Mouse (Mus musculus): ENCODE measurements around the gene Plau. TPM values are rescaled to one million over a fixed set of nuclear protein-coding genes. Genes with fewer than 3 reads are reported as not detected.

The Plau gene
- polyA plus RNA-seq, 1 experiment from 2014 or later: 1.7 TPM

DNA sequence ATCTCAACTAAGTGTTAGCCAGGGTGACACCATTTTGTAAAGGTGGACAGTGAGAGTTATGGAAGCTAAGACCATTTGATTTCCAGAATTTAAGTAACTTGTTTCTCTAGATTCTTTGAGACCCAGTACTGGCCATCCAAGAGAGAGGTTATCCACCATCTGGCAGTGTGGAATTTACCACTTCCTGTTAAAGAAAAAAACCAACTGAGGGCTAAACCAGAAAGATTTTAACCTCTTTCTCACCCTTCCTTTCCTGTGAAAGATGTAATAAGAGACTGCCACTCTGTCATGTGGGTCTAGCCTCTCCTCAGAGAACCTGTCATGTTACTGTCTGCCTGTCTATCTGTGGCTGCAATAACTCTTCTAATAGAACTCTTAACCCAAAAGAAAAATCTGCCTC, 26.6 kb upstream of the Plau start:
- ATAC-seq (ENCODE audit: insufficient number of reproducible peaks, insufficient read depth, low FRiP score, low read depth): no peak
- Histone ChIP-seq H3K27ac (replicated peaks in 1 of 2; ENCODE audit: control insufficient read depth in 1 of 2, insufficient read depth in 1 of 2, low read depth in 2 of 2, low read length in 2 of 2) (no peak overlapping the region), H3K27me3 (ENCODE audit: control insufficient read depth, insufficient read depth, low read length) (no peaks in the 10 kb centered on the region), H3K4me1 (ENCODE audit: control insufficient read depth in 2 of 2, insufficient read depth in 2 of 2, low read length in 2 of 2) (peaks cover 14 to 17% of the 10 kb centered on the region in 2 experiments), H3K9me3 (ENCODE audit: control insufficient read depth, low read length) (no peaks in the 10 kb centered on the region), H3K4me2 (ENCODE audit: low read length) (no peak overlapping the region), H3K36me3 (ENCODE audit: control insufficient read depth, insufficient read depth, low read length) (no peaks in the 10 kb centered on the region), H3K4me3 (ENCODE audit: control insufficient read depth in 1 of 2, insufficient read depth in 1 of 2, low read depth in 1 of 2, low read length in 2 of 2) (no peak overlapping the region), H3K9ac (ENCODE audit: low read length) (no peak overlapping the region)

DNA sequence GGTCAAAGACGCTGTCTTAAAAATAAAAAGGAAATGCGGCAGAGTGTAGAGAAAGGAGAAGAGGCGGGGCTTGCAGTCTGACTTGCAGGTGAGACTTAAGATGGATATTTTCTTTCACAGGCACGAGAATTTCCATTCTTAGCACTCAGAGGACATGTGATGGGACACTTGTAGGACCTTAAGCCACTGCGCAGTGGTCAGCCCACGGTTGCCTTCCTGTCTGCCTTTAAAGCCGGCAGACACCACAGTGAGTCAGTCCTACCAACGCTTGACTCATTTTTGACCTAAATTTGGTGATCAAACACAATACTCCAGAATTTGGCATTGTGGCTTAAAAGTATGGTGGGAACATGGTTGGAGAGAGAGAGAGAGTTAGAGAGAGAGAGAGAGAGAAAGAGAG, 25.2 kb upstream of the Plau start:
- Histone ChIP-seq H3K27me3 (ENCODE audit: control insufficient read depth, insufficient read depth, low read length) (no peaks in the 10 kb centered on the region), H3K4me3 (ENCODE audit: control insufficient read depth in 1 of 2, insufficient read depth in 1 of 2, low read depth in 1 of 2, low read length in 2 of 2) (no peak overlapping the region), H3K4me2 (ENCODE audit: low read length) (no peak overlapping the region), H3K9me3 (ENCODE audit: control insufficient read depth, low read length) (no peaks in the 10 kb centered on the region), H3K4me1 (ENCODE audit: control insufficient read depth in 2 of 2, insufficient read depth in 2 of 2, low read length in 2 of 2) (peaks cover 2 to 3% of the 10 kb centered on the region in 2 experiments; a peak in 3 of 4 replicates), H3K27ac (replicated peaks in 1 of 2; ENCODE audit: control insufficient read depth in 1 of 2, insufficient read depth in 1 of 2, low read depth in 2 of 2, low read length in 2 of 2) (no peak overlapping the region), H3K36me3 (ENCODE audit: control insufficient read depth, insufficient read depth, low read length) (no peaks in the 10 kb centered on the region), H3K9ac (ENCODE audit: low read length) (no peak overlapping the region)
- no peak for ATAC-seq (ENCODE audit: insufficient number of reproducible peaks, insufficient read depth, low FRiP score, low read depth)
- 84% methylated on average over 8 of the region's 8 CpGs for WGBS

DNA sequence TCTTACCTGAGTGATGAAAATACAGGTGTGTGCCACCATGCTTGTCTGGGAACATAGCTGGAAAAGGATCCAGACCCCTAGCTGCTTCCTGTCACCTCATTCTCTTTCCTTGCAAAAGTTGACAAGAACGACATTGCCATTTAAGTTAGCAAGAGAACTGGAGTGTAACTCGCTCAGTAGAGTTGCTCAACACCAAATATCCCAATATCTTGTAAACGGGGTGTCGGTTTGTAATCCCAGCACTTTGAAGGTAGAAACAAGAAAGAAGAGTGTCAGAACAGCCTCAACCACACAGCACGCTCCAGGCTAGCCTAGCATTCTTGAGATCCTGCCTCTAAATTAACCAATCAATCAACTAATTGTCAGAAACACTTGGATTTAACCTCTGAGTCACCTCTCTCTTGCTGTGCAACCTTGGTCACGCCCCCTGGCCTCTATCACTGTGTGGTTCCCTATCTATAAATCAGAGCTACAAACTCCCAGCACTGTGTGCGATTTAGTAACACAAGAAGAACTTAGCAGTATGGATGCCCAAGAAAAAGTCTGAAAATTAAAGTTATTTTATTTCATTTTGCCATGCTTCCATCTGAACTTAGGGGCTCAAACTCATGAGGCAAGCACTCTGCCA, 24.6 kb upstream of the Plau start:
- H3K36me3 ChIP-seq (ENCODE audit: control insufficient read depth, insufficient read depth, low read length): no peaks in the 10 kb centered on the region
- no peak overlapping the region for H3K27ac ChIP-seq (replicated peaks in 1 of 2; ENCODE audit: control insufficient read depth in 1 of 2, insufficient read depth in 1 of 2, low read depth in 2 of 2, low read length in 2 of 2)
- ATAC-seq (ENCODE audit: insufficient number of reproducible peaks, insufficient read depth, low FRiP score, low read depth): no peak
- H3K4me3 ChIP-seq (ENCODE audit: control insufficient read depth in 1 of 2, insufficient read depth in 1 of 2, low read depth in 1 of 2, low read length in 2 of 2): no peak overlapping the region
- H3K4me2 ChIP-seq (ENCODE audit: low read length): no peak overlapping the region
- H3K4me1 ChIP-seq (ENCODE audit: control insufficient read depth in 2 of 2, insufficient read depth in 2 of 2, low read length in 2 of 2): no peaks in the 10 kb centered on the region
- WGBS: 75% methylated on average over 7 of the region's 7 CpGs
- peaks cover 2% of the 10 kb centered on the region; the same call in 1 of the 2 replicates for H3K9me3 ChIP-seq (ENCODE audit: control insufficient read depth, low read length)
- no peak overlapping the region for H3K9ac ChIP-seq (ENCODE audit: low read length)
- H3K27me3 ChIP-seq (ENCODE audit: control insufficient read depth, insufficient read depth, low read length): no peaks in the 10 kb centered on the region

DNA sequence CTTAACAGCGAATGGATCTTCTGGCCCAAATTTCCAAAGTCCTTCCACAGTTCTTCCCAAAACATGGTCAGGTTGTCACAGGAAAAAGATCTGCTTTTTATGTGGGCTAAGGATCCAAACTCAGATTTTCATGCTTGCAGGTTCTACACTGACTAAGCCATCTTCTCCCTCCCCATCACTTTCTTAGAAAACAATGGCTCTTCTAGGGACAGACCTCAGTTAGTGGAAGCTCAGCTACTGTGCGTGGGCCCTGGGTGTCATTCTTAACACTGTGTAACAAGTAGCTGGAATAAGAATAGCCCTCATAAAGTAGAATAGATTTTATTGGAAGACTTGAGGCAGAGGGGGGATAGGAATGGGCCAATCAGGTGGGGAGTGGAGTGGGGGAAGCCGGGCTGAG, 21.0 kb upstream of the Plau start:
- no peak for ATAC-seq (ENCODE audit: insufficient number of reproducible peaks, insufficient read depth, low FRiP score, low read depth)
- H3K27ac ChIP-seq (replicated peaks in 1 of 2; ENCODE audit: control insufficient read depth in 1 of 2, insufficient read depth in 1 of 2, low read depth in 2 of 2, low read length in 2 of 2): no peak overlapping the region
- H3K4me2 ChIP-seq (ENCODE audit: low read length): no peak overlapping the region
- no peaks in the 10 kb centered on the region for H3K4me1 ChIP-seq (ENCODE audit: control insufficient read depth in 2 of 2, insufficient read depth in 2 of 2, low read length in 2 of 2)
- H3K9ac ChIP-seq (ENCODE audit: low read length): no peak overlapping the region
- 85% methylated on average over 3 of the region's 3 CpGs for WGBS
- H3K4me3 ChIP-seq (ENCODE audit: control insufficient read depth in 1 of 2, insufficient read depth in 1 of 2, low read depth in 1 of 2, low read length in 2 of 2): no peak overlapping the region
- no peaks in the 10 kb centered on the region for H3K27me3 ChIP-seq (ENCODE audit: control insufficient read depth, insufficient read depth, low read length)
- peaks cover 2% of the 10 kb centered on the region; the same call in 1 of the 2 replicates for H3K9me3 ChIP-seq (ENCODE audit: control insufficient read depth, low read length)
- H3K36me3 ChIP-seq (ENCODE audit: control insufficient read depth, insufficient read depth, low read length): no peaks in the 10 kb centered on the region

DNA sequence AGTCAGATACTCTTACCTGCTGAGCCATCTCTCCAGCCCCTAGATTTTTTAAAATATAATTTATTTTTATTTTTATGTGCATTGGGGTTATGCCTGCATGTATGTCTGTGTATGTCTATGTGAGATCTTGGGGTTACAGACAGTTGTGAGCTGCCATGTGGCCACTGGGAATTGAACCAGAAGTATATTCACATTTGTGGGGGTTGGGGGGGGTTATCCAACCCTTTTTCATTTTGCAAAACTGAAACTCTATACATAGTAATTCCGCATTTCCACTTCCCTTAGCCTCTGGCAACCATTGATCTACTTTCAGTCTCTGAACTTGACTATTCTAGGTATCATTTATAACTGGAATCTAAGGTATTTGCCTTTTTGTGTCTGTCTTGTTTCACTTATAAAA, 11.9 kb upstream of the Plau start:
- no peak overlapping the region for H3K4me2 ChIP-seq (ENCODE audit: low read length)
- H3K9me3 ChIP-seq (ENCODE audit: control insufficient read depth, low read length): no peaks in the 10 kb centered on the region
- no peak overlapping the region for H3K4me3 ChIP-seq (ENCODE audit: control insufficient read depth in 1 of 2, insufficient read depth in 1 of 2, low read depth in 1 of 2, low read length in 2 of 2)
- H3K4me1 ChIP-seq (ENCODE audit: control insufficient read depth in 2 of 2, insufficient read depth in 2 of 2, low read length in 2 of 2): peaks cover 0 to under 1% of the 10 kb centered on the region in 2 experiments; a peak in 1 of 4 replicates
- H3K36me3 ChIP-seq (ENCODE audit: control insufficient read depth, insufficient read depth, low read length): no peaks in the 10 kb centered on the region
- H3K27ac ChIP-seq (replicated peaks in 1 of 2; ENCODE audit: control insufficient read depth in 1 of 2, insufficient read depth in 1 of 2, low read depth in 2 of 2, low read length in 2 of 2): no peak overlapping the region
- no peak overlapping the region for H3K9ac ChIP-seq (ENCODE audit: low read length)
- 63% methylated on average over 1 of the region's 1 CpGs for WGBS
- ATAC-seq (ENCODE audit: insufficient number of reproducible peaks, insufficient read depth, low FRiP score, low read depth): no peak
- H3K27me3 ChIP-seq (ENCODE audit: control insufficient read depth, insufficient read depth, low read length): no peaks in the 10 kb centered on the region

DNA sequence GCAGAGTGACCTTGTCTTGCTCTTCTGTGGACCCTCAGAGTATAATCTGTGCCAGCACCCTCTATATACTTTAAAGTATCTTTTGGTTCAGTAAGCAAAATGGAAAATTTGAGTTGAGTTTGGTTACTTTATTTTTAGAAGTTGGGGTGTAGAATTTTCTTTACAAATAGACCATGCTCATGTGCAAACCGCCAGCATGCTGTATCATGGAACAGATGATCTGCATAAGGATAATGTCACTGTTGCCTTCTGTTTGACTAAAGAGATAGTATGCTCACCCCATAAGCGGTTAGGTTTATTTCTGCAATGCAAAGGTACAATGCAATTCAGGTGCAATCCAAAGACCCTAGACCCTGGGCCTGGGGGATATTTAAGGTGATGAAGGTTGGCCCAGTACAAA, 10.9 kb upstream of the Plau start:
- H3K27ac ChIP-seq (replicated peaks in 1 of 2; ENCODE audit: control insufficient read depth in 1 of 2, insufficient read depth in 1 of 2, low read depth in 2 of 2, low read length in 2 of 2): no peak overlapping the region
- H3K27me3 ChIP-seq (ENCODE audit: control insufficient read depth, insufficient read depth, low read length): no peaks in the 10 kb centered on the region
- H3K9ac ChIP-seq (ENCODE audit: low read length): no peak overlapping the region
- no peaks in the 10 kb centered on the region for H3K9me3 ChIP-seq (ENCODE audit: control insufficient read depth, low read length)
- WGBS: 86% methylated on average over 2 of the region's 2 CpGs
- no peaks in the 10 kb centered on the region for H3K36me3 ChIP-seq (ENCODE audit: control insufficient read depth, insufficient read depth, low read length)
- no peak overlapping the region for H3K4me3 ChIP-seq (ENCODE audit: control insufficient read depth in 1 of 2, insufficient read depth in 1 of 2, low read depth in 1 of 2, low read length in 2 of 2)
- H3K4me1 ChIP-seq (ENCODE audit: control insufficient read depth in 2 of 2, insufficient read depth in 2 of 2, low read length in 2 of 2): peaks cover 0 to 2% of the 10 kb centered on the region in 2 experiments; a peak in 1 of 4 replicates
- no peak for ATAC-seq (ENCODE audit: insufficient number of reproducible peaks, insufficient read depth, low FRiP score, low read depth)
- no peak overlapping the region for H3K4me2 ChIP-seq (ENCODE audit: low read length)

DNA sequence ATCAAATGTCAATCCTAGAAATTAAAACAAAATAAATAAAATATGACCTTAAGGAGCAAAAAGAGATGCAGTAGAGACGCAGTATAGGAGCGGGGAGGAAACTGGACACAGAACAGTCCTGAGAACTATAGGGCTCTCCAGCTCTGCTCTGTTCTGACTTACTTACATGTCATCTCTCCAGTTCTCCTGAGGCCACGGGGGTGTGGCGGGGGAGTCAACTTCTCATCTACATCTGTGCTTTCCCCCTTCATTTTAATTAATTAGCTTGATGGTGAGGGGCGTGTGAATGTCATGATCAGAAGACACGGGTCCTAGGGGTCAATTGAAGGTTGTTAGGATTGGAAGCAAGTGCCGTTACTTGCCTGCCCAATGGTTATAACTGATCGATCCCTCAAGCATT, 9.4 kb upstream of the Plau start:
- H3K9me3 ChIP-seq (ENCODE audit: control insufficient read depth, low read length): no peaks in the 10 kb centered on the region
- no peak overlapping the region for H3K4me2 ChIP-seq (ENCODE audit: low read length)
- H3K27ac ChIP-seq (replicated peaks in 1 of 2; ENCODE audit: control insufficient read depth in 1 of 2, insufficient read depth in 1 of 2, low read depth in 2 of 2, low read length in 2 of 2): no peak overlapping the region
- no peak overlapping the region for H3K9ac ChIP-seq (ENCODE audit: low read length)
- ATAC-seq (ENCODE audit: insufficient number of reproducible peaks, insufficient read depth, low FRiP score, low read depth): no peak
- H3K4me3 ChIP-seq (ENCODE audit: control insufficient read depth in 1 of 2, insufficient read depth in 1 of 2, low read depth in 1 of 2, low read length in 2 of 2): no peak overlapping the region
- peaks cover 2 to 10% of the 10 kb centered on the region in 2 experiments; a peak in 3 of 4 replicates for H3K4me1 ChIP-seq (ENCODE audit: control insufficient read depth in 2 of 2, insufficient read depth in 2 of 2, low read length in 2 of 2)
- WGBS: 79% methylated on average over 8 of the region's 8 CpGs
- no peaks in the 10 kb centered on the region for H3K27me3 ChIP-seq (ENCODE audit: control insufficient read depth, insufficient read depth, low read length)
- no peaks in the 10 kb centered on the region for H3K36me3 ChIP-seq (ENCODE audit: control insufficient read depth, insufficient read depth, low read length)

DNA sequence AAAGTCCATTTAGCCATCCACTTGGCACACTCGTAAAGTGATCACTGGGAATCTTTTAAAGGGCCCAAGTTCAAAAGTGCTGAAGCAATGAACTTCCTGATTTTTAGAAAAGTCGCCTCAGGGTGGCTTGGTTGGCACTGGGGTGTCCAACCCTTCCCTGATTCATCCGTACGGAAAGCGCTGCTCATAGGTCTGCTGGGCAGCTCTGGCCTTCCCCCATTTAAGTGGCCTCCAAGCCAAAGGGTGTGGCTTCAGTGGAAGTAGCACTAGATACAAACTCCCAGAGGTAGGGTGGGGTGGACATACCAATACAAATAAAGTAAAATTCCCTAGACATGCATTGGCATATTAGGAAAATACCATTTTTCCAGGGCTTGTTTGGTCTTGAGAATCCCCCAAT, 9.0 kb upstream of the Plau start:
- Histone ChIP-seq H3K4me2 (ENCODE audit: low read length) (no peak overlapping the region), H3K27me3 (ENCODE audit: control insufficient read depth, insufficient read depth, low read length) (no peaks in the 10 kb centered on the region), H3K36me3 (ENCODE audit: control insufficient read depth, insufficient read depth, low read length) (no peaks in the 10 kb centered on the region), H3K9ac (ENCODE audit: low read length) (no peak overlapping the region), H3K4me3 (ENCODE audit: control insufficient read depth in 1 of 2, insufficient read depth in 1 of 2, low read depth in 1 of 2, low read length in 2 of 2) (no peak overlapping the region), H3K9me3 (ENCODE audit: control insufficient read depth, low read length) (no peaks in the 10 kb centered on the region), H3K27ac (replicated peaks in 1 of 2; ENCODE audit: control insufficient read depth in 1 of 2, insufficient read depth in 1 of 2, low read depth in 2 of 2, low read length in 2 of 2) (no peak overlapping the region), H3K4me1 (ENCODE audit: control insufficient read depth in 2 of 2, insufficient read depth in 2 of 2, low read length in 2 of 2) (peaks cover 2 to 10% of the 10 kb centered on the region in 2 experiments; a peak in 3 of 4 replicates)
- ATAC-seq (ENCODE audit: insufficient number of reproducible peaks, insufficient read depth, low FRiP score, low read depth): no peak
- WGBS: 88% methylated on average over 5 of the region's 5 CpGs

Measured in heart, embryonic 14.5 days (tissue).